Mouse (Mus musculus) midbrain, embryonic 10.5 days (tissue): ENCODE data around the gene B3gnt2. TPM values are rescaled to one million over a fixed set of nuclear protein-coding genes. Genes with fewer than 3 reads are reported as not detected.

Source experiments
- DNase-seq: peaks from one replicate; pipeline ENCODE4 v3.0.0-alpha.2; 2017; ENCODE audit warnings: low spot score
- H3K27ac ChIP-seq: fragments of 300-500 bp; sonication (generic); replicated peaks from 2 replicates; pipeline ENCODE4 v1.5.1; 2016; ENCODE audit warnings: mild to moderate bottlenecking
- H3K27me3 ChIP-seq: fragments of 300-500 bp; sonication (generic); 2 replicates; pipeline ENCODE4 v1.6.1; 2016; ENCODE audit warnings: low read depth, mild to moderate bottlenecking; ENCODE audit not compliant: poor library complexity, severe bottlenecking
- H3K36me3 ChIP-seq: fragments of 300-500 bp; sonication (generic); 2 replicates; pipeline ENCODE4 v1.6.1; 2016; ENCODE audit warnings: mild to moderate bottlenecking, moderate library complexity
- H3K4me1 ChIP-seq: fragments of 300-500 bp; sonication (generic); 2 replicates; pipeline ENCODE4 v1.6.1; 2016
- H3K4me3 ChIP-seq: fragments of 300-500 bp; sonication (generic); 2 replicates; pipeline ENCODE4 v1.5.1; 2016; ENCODE audit warnings: mild to moderate bottlenecking, moderate library complexity
- H3K9me3 ChIP-seq: fragments of 300-500 bp; sonication (generic); replicated peaks from 2 replicates; pipeline ENCODE4 v1.6.1; 2016; ENCODE audit warnings: mild to moderate bottlenecking
- WGBS: fragments of 180-500 bp; shearing (Covaris S2); methylation state at CpG from one replicate; pipeline ENCODE4 v1.1.7; 2016; 5-methylcytosine and 5-hydroxymethylcytosine counted together
- polyA plus RNA-seq: library from polyadenylated mRNA; unstranded; fragments of >200 nt; fragmentation: Nextera tagmentation; extraction: Ambion mirVana; gene quantifications from 2 replicates; pipeline ENCODE4 v1.2.1, GENCODE M21; 2016

Gene B3gnt2
- polyA plus RNA-seq, 1 experiment from 2014 or later: 2.7 TPM

GRCm38 (mm10) chr11:22792149-22792548 lies 68.6 kb downstream of the B3gnt2 start:
- no peak for DNase-seq
- no peaks in the 10 kb centered on the region for H3K36me3 ChIP-seq
- 89% methylated on average over 1 of the region's 1 CpGs for WGBS
- H3K4me1 ChIP-seq: no peaks in the 10 kb centered on the region
- H3K27me3 ChIP-seq: no peaks in the 10 kb centered on the region
- H3K27ac ChIP-seq: no peak overlapping the region
- no peak overlapping the region for H3K4me3 ChIP-seq
- 0 out of 2 replicates have a peak, but pooled peaks cover 3% of the 10 kb centered on the region for H3K9me3 ChIP-seq

GRCm38 (mm10) chr11:22791726-22792125 lies 69.0 kb downstream of the B3gnt2 start:
- no peaks in the 10 kb centered on the region for H3K27me3 ChIP-seq
- WGBS: 80% methylated on average over 5 of the region's 5 CpGs
- H3K4me3 ChIP-seq: no peak overlapping the region
- no peak for DNase-seq
- no peaks in the 10 kb centered on the region for H3K36me3 ChIP-seq
- H3K4me1 ChIP-seq: no peaks in the 10 kb centered on the region
- H3K27ac ChIP-seq: no peak overlapping the region
- H3K9me3 ChIP-seq: 0 out of 2 replicates have a peak, but pooled peaks cover 3% of the 10 kb centered on the region

- Histone ChIP-seq H3K27ac (no peak overlapping the region), H3K27me3 (no peaks in the 10 kb centered on the region), H3K36me3 (no peaks in the 10 kb centered on the region), H3K4me1 (no peaks in the 10 kb centered on the region), H3K9me3 (0 out of 2 replicates have a peak, but pooled peaks cover 3% of the 10 kb centered on the region), H3K4me3 (no peak overlapping the region)
- DNase-seq: no peak
- WGBS: 90% methylated on average over 2 of the region's 2 CpGs
These were observed 72.9 kb downstream of the B3gnt2 start for GRCm38 (mm10) chr11:22787833-22788232.

- H3K4me3 ChIP-seq: no peak overlapping the region
- H3K9me3 ChIP-seq: 0 out of 2 replicates have a peak, but pooled peaks cover 3% of the 10 kb centered on the region
- no peak for DNase-seq
- H3K4me1 ChIP-seq: no peaks in the 10 kb centered on the region
- no peak overlapping the region for H3K27ac ChIP-seq
- WGBS: 85% methylated on average over 3 of the region's 3 CpGs
- no peaks in the 10 kb centered on the region for H3K36me3 ChIP-seq
- no peaks in the 10 kb centered on the region for H3K27me3 ChIP-seq
These were observed 76.3 kb downstream of the B3gnt2 start for GRCm38 (mm10) chr11:22784477-22784876.

GRCm38 (mm10) chr11:22782705-22783124 lies 78.0 kb downstream of the B3gnt2 start:
- H3K9me3 ChIP-seq: no peaks in the 10 kb centered on the region
- H3K27ac ChIP-seq: no peak overlapping the region
- H3K4me3 ChIP-seq: no peak overlapping the region
- H3K27me3 ChIP-seq: no peaks in the 10 kb centered on the region
- DNase-seq: no peak
- no peaks in the 10 kb centered on the region for H3K4me1 ChIP-seq
- WGBS: 76% methylated on average over 13 of the region's 13 CpGs
- H3K36me3 ChIP-seq: no peaks in the 10 kb centered on the region

- no peaks in the 10 kb centered on the region for H3K9me3 ChIP-seq
- no peaks in the 10 kb centered on the region for H3K4me1 ChIP-seq
- H3K36me3 ChIP-seq: no peaks in the 10 kb centered on the region
- H3K27ac ChIP-seq: no peak overlapping the region
- H3K4me3 ChIP-seq: no peak overlapping the region
- H3K27me3 ChIP-seq: no peaks in the 10 kb centered on the region
- no peak for DNase-seq
These were observed 79.6 kb downstream of the B3gnt2 start for GRCm38 (mm10) chr11:22781190-22781589.

GRCm38 (mm10) chr11:22780761-22781160 lies 80.0 kb downstream of the B3gnt2 start:
- Histone ChIP-seq H3K36me3 (no peaks in the 10 kb centered on the region), H3K4me3 (no peak overlapping the region), H3K27me3 (no peaks in the 10 kb centered on the region), H3K4me1 (no peaks in the 10 kb centered on the region), H3K27ac (no peak overlapping the region), H3K9me3 (no peaks in the 10 kb centered on the region)
- 87% methylated on average over 2 of the region's 2 CpGs for WGBS
- DNase-seq: no peak

- no peak overlapping the region for H3K4me3 ChIP-seq
- WGBS: 82% methylated on average over 6 of the region's 6 CpGs
- no peaks in the 10 kb centered on the region for H3K27me3 ChIP-seq
- no peaks in the 10 kb centered on the region for H3K4me1 ChIP-seq
- no peaks in the 10 kb centered on the region for H3K36me3 ChIP-seq
- no peaks in the 10 kb centered on the region for H3K9me3 ChIP-seq
- H3K27ac ChIP-seq: no peak overlapping the region
- no peak for DNase-seq
These were observed 80.8 kb downstream of the B3gnt2 start for GRCm38 (mm10) chr11:22779821-22780551.

GRCm38 (mm10) chr11:22778596-22778995 lies 82.2 kb downstream of the B3gnt2 start:
- WGBS: 76% methylated on average over 3 of the region's 3 CpGs
- DNase-seq: no peak
- no peaks in the 10 kb centered on the region for H3K4me1 ChIP-seq
- H3K27ac ChIP-seq: no peak overlapping the region
- no peaks in the 10 kb centered on the region for H3K9me3 ChIP-seq
- H3K36me3 ChIP-seq: no peaks in the 10 kb centered on the region
- H3K27me3 ChIP-seq: no peaks in the 10 kb centered on the region
- no peak overlapping the region for H3K4me3 ChIP-seq

- H3K4me1 ChIP-seq: no peaks in the 10 kb centered on the region
- H3K4me3 ChIP-seq: no peak overlapping the region
- 88% methylated on average over 2 of the region's 2 CpGs for WGBS
- H3K27me3 ChIP-seq: no peaks in the 10 kb centered on the region
- H3K27ac ChIP-seq: no peak overlapping the region
- H3K9me3 ChIP-seq: no peaks in the 10 kb centered on the region
- no peaks in the 10 kb centered on the region for H3K36me3 ChIP-seq
- DNase-seq: no peak
These were observed 83.2 kb downstream of the B3gnt2 start for GRCm38 (mm10) chr11:22777531-22777930.

- H3K9me3 ChIP-seq: no peaks in the 10 kb centered on the region
- H3K4me1 ChIP-seq: no peaks in the 10 kb centered on the region
- no peak overlapping the region for H3K27ac ChIP-seq
- DNase-seq: no peak
- 82% methylated on average over 2 of the region's 2 CpGs for WGBS
- no peaks in the 10 kb centered on the region for H3K36me3 ChIP-seq
- no peak overlapping the region for H3K4me3 ChIP-seq
- no peaks in the 10 kb centered on the region for H3K27me3 ChIP-seq
These were observed 85.9 kb downstream of the B3gnt2 start for GRCm38 (mm10) chr11:22774821-22775220.

- 79% methylated on average over 2 of the region's 2 CpGs for WGBS
- H3K27me3 ChIP-seq: no peaks in the 10 kb centered on the region
- no peak overlapping the region for H3K27ac ChIP-seq
- H3K4me3 ChIP-seq: no peak overlapping the region
- H3K36me3 ChIP-seq: no peaks in the 10 kb centered on the region
- no peaks in the 10 kb centered on the region for H3K9me3 ChIP-seq
- H3K4me1 ChIP-seq: peaks cover 7% of the 10 kb centered on the region; the same call in 1 of the 2 replicates
- no peak for DNase-seq
These were observed 94.5 kb downstream of the B3gnt2 start for GRCm38 (mm10) chr11:22766238-22766637.

GRCm38 (mm10) chr11:22765425-22765824 lies 95.3 kb downstream of the B3gnt2 start:
- H3K27ac ChIP-seq: no peak overlapping the region
- H3K9me3 ChIP-seq: no peaks in the 10 kb centered on the region
- no peaks in the 10 kb centered on the region for H3K27me3 ChIP-seq
- H3K4me1 ChIP-seq: peaks cover 7% of the 10 kb centered on the region; the same call in 1 of the 2 replicates
- DNase-seq: no peak
- no peak overlapping the region for H3K4me3 ChIP-seq
- WGBS: 85% methylated on average over 4 of the region's 4 CpGs
- no peaks in the 10 kb centered on the region for H3K36me3 ChIP-seq
